Mouse (Mus musculus) liver, postnatal 0 days (tissue): Measurements from ENCODE around the gene Dlst.

ENCODE experiments used
- CTCF ChIP-seq: sonication (generic); IDR thresholded peaks from 2 replicates; pipeline ENCODE4 v1.5.1; 2016; ENCODE audit warnings: antibody characterized with exemption, low read depth
- EP300 ChIP-seq: IDR thresholded peaks from 2 replicates; pipeline ENCODE4 v1.6.1; 2016; ENCODE audit warnings: antibody characterized with exemption, low read depth, mild to moderate bottlenecking

DNA sequence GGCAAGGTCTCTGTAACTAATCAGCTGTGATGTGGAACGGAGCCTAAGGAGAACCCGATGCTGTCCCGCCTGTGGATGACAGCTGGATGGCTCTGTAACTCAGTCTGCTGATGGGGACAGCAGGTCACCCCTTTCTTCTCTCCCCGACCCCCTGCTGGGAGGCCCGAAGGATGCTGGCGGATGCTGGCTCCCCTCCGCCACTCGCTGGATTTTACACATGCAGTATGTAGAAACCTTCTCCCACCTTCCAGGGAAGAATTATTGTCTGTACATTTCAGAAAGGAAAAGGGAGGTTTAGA lies 71.7 kb downstream of the Dlst start:
- TF ChIP-seq CTCF (no peak), EP300 (no peak)
